Mouse (Mus musculus): ENCODE results near the gene Sec14l1.

- TF ChIP-seq CTCF (IDR thresholded peaks at IDR 0.05; ENCODE audit: extremely low read depth, insufficient read depth, low read length) (no peak), POLR2A (IDR thresholded peaks at IDR 0.05; ENCODE audit: extremely low read depth, insufficient read depth, low read length) (no peak)
Observed at GRCm38 (mm10) chr11:117066738-117067137, 48.2 kb upstream of the Sec14l1 start.
